Mouse (Mus musculus) brain, embryonic 18.5 days (tissue): Measurements from ENCODE around the gene Btbd17.

ENCODE experiments used
- DNase-seq: peaks from one replicate; pipeline ENCODE4 v3.0.0-alpha.2; 2012; ENCODE audit warnings: low read depth, low spot score

Btbd17 gene

DNA sequence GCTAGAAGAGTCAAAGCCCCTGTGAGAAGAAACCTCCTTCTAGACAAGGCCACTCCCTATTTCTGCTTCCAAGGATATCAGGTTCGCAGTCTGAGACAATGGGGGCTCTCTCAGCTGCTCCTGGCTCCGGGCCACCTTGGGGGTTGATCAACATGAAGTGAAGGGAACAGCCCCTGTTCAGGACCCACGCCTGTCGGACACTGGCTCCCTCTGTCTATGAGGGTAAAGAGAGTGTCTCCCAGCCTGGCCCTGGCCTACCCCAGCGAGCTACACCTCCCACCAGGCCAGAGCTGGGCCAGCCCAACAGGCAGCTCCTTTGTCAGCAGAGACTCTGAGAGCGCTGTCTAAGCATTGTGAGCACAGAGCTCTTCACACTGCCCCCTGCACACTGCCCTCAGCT is 25.8 kb downstream of the Btbd17 start:
- DNase-seq, result no peak

DNA sequence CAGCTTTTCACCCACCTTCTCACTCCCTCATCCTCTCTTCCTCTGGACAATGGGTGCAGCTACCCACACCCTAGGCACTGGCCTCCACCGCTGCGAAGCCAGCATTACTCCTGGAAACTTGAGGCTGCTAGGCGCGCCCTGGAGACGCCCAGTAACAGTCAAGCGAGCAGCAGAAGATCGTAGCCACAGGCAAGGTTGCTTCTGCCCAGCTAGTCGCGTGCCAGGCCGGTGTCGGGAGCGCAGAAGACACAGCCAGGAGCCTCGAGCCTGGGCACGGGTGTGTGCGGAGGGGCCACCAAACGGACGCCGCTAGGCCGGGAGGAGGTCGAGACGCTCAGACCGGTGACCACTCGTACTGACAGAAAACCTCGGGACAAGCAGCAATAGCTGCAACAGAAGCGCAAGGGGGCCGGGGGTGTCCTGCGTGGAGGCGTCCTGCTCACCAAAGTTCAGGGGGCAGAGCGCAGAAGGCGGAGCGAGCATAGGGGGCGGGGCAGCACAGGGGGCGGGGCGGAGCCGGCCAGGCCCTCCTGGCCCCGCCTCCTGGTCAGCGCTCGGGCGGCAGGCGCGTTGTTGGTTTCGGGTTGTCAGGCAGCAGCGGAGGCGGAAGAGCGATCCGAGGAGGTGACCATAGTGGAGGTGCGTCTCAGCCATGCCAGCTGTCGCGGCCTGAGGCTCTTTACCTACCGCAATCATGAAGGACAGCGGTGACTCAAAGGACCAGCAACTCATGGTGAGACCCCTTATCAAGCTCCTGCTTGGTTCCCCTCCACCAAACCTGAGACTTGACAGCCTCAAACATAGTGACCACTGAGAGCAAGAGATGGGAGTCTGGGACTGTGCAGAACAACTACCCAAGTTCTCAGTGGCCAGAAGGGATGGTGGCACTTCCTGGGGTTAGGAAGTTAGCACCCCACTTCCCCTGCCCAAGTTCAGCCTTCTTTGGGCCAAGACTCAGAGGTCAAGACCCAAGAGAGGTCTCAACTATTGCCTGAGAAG is 30.6 kb downstream of the Btbd17 start, which contains the start of gene Kif19a:
Gene Kif19a, plus strand, starts transcription at position 569 of the 999 bp plus-strand sequence.
- no peak for DNase-seq

- DNase-seq, result no peak
These were observed 48.1 kb downstream of the Btbd17 start for GRCm38 (mm10) chr11:114747564-114748138.

DNA sequence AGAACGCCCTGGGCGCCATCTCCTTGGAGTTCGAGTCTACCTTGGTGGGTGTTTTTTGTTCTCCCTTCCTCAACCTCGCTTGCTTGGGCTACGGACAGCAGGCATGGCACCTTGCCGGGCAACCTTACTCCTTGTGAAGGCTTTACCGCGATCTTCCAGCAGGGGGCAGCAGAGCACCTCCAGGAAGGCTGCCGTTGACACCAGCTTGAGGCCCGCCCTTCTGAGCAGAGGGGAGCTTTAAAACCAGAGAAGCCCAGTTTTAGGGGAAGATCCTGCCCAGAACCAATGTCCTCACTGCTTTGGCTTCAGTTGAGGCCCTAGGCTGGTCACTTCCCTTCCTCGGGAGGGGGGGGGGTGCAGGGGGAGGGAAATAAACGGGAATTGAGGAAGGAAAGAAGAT is 50.6 kb downstream of the Btbd17 start:
- DNase-seq, result peak; percentile 46

DNA sequence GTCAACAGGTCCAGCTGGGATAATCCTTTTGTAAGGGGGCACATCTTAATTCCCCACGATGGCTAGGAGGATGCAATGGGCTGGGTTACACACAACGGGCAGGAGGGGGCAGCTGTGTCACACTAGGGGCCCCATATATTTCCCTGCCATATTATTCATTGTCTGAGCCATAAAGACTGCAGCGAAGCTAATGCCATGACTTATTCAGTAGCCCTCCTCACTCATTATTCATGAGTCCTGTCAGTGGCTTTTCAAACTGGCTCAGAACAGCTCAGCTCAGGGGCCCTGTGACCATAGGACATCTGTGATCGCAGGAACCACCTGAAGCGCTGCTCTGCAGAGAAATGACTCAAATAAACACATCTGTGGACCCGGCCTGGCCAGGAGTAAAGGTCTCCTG is 54.3 kb downstream of the Btbd17 start:
- no peak for DNase-seq
